Mouse (Mus musculus) spleen, adult 2 months (tissue): ENCODE data around the gene Ptpn12. TPM values are rescaled to one million over a fixed set of nuclear protein-coding genes. Genes with fewer than 3 reads are reported as not detected.

Experiments used
- DNase-seq, 2 experiments: peaks; one replicate each; pipeline versions ENCODE4 v3.0.0 to v3.0.0-alpha.2; 2012 to 2021; ENCODE audit warnings: low spot score in 2 of 2, low read depth in 1 of 2
- H3K27ac ChIP-seq: fragments of 200-500 bp; 2 replicates; pipeline ENCODE4 v1.5.1; 2012; ENCODE audit warnings: low read length, inconsistent platforms; ENCODE audit not compliant: insufficient read depth
- H3K27me3 ChIP-seq: fragments of 200-500 bp; 2 replicates; pipeline ENCODE4 v1.6.1; 2012; ENCODE audit warnings: mild to moderate bottlenecking, moderate library complexity, low read length, inconsistent platforms; ENCODE audit not compliant: control insufficient read depth, insufficient read depth
- H3K36me3 ChIP-seq: fragments of 200-500 bp; 2 replicates; pipeline ENCODE4 v1.6.1; 2012; ENCODE audit warnings: mild to moderate bottlenecking, low read length, inconsistent platforms; ENCODE audit not compliant: control insufficient read depth, insufficient read depth
- H3K4me1 ChIP-seq: fragments of 200-500 bp; 2 replicates; pipeline ENCODE4 v1.6.1; 2011; ENCODE audit warnings: inconsistent platforms; ENCODE audit not compliant: control insufficient read depth, insufficient read depth, insufficient read length
- H3K4me3 ChIP-seq: fragments of 200-500 bp; 2 replicates; pipeline ENCODE4 v1.5.1; 2011; ENCODE audit warnings: mild to moderate bottlenecking, inconsistent platforms; ENCODE audit not compliant: insufficient read depth, insufficient read length; ENCODE audit errors: extremely low read depth
- CTCF ChIP-seq: fragments of 200-500 bp; IDR thresholded peaks from 2 replicates; pipeline ENCODE4 v1.5.1; 2011; ENCODE audit warnings: mild to moderate bottlenecking, inconsistent platforms; ENCODE audit not compliant: insufficient read depth, insufficient read length, insufficient replicate concordance; ENCODE audit errors: extremely low read depth
- POLR2A ChIP-seq: fragments of 200-500 bp; IDR thresholded peaks from 2 replicates; pipeline ENCODE4 v1.6.1; 2011; ENCODE audit warnings: low read depth, low read length, inconsistent platforms
- WGBS: fragments of 180-500 bp; shearing (Covaris S2); methylation state at CpG from one replicate; pipeline ENCODE4 v1.1.7; 2018; 5-methylcytosine and 5-hydroxymethylcytosine counted together
- polyA plus RNA-seq: library from polyadenylated mRNA; depleted of rRNA; stranded (reverse); fragments of >200 nt; gene quantifications from 2 replicates; pipeline ENCODE4 v1.2.3, GENCODE M21; 2012; rRNA removed

Ptpn12 gene
- polyA plus RNA-seq, 1 experiment = 23.2 TPM

GRCm38 (mm10) chr5:20938523-20938922, 117.2 kb downstream of the Ptpn12 start:
- Histone ChIP-seq H3K4me1 (peaks cover 36% of the 10 kb centered on the region), H3K27ac (peak overlapping the region; percentile 14), H3K27me3 (no peaks in the 10 kb centered on the region), H3K4me3 (no peak overlapping the region; the same call in 1 of the 2 replicates), H3K36me3 (no peaks in the 10 kb centered on the region)
- TF ChIP-seq POLR2A (no peak), CTCF (no peak)
- 23% methylated on average over 5 of the region's 5 CpGs for WGBS
- DNase-seq = no peak

Other genes with a start within 250 kb of the Ptpn12 start
- 2.2 and 2.3 TPM in 2 replicates for gene Phtf2, start 173.8 kb downstream of the Ptpn12 start, polyA plus RNA-seq
- 4.5 and 5.2 TPM in 2 replicates for gene Tmem60, start 173.7 kb downstream of the Ptpn12 start, polyA plus RNA-seq
- 6.1 and 7.4 TPM in 2 replicates for gene Rsbn1l, start 99.5 kb downstream of the Ptpn12 start, polyA plus RNA-seq
- 7.0 and 7.9 TPM in 2 replicates for gene Gsap, start 130.3 kb upstream of the Ptpn12 start, polyA plus RNA-seq